Mouse (Mus musculus) embryo, embryonic 11 days (tissue): ENCODE data around the gene Abtb1.
A peak's percentile ranks its signal among the peaks of the same experiment; 100 is the strongest.

Experiments
- DNase-seq: peaks from one replicate; pipeline ENCODE4 v3.0.0-alpha.2; 2015

Gene Abtb1

GRCm38 (mm10) chr6:88800191-88800590 lies 41.6 kb downstream of the Abtb1 start:
- DNase-seq, result no peak

- DNase-seq, result no peak
Observed at GRCm38 (mm10) chr6:88794561-88794971, 47.2 kb downstream of the Abtb1 start.

- DNase-seq, result no peak
Observed at GRCm38 (mm10) chr6:88793872-88794271, 47.9 kb downstream of the Abtb1 start.

- peak; percentile 57 for DNase-seq
Observed at GRCm38 (mm10) chr6:88793243-88793642, 48.5 kb downstream of the Abtb1 start.

- peak; percentile 60 for DNase-seq
Observed at GRCm38 (mm10) chr6:88792147-88792691, 49.6 kb downstream of the Abtb1 start.

GRCm38 (mm10) chr6:88791299-88791698 lies 50.5 kb downstream of the Abtb1 start:
- DNase-seq, result no peak

- no peak for DNase-seq
Observed at GRCm38 (mm10) chr6:88788219-88788618, 53.6 kb downstream of the Abtb1 start.

GRCm38 (mm10) chr6:88787496-88787895 lies 54.3 kb downstream of the Abtb1 start:
- no peak for DNase-seq

GRCm38 (mm10) chr6:88786732-88787445 lies 54.9 kb downstream of the Abtb1 start:
- DNase-seq, result no peak
